Comparison of ENCODE assay signal across 27 mouse cellular contexts in the genomic region with DNA sequence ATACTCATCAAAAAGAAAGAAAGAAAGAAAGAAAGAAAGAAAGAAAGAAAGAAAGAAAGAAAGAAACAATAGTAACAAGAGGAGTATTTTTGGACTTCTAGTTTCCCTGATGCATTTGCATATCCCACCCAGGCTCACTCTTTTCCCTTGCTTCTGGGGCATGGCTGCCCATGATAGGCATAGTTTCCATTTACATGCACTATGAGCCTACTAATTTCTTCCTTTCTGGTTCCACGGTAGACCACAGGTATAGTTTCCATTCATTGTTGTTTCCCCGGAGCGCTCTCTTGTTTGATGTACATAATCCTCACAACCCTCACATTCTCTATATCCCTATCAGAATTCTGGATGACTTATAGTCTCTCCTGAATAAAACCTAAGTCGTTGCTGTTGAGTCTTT.
"Had no signal": no experiment of that assay in that cellular context is flagged by ENCODE, and none has a peak within 500 bp of the region (broad histone marks: within the 10 kb centered on the region; RNA-seq: fewer than 3 reads in every experiment).

No protein-coding gene starts in this region.

- DNase-seq: gastrocnemius, adult 2 months; gastrocnemius, postnatal 10 days; gastrocnemius, postnatal 25 days; heart, adult 18-20 months; heart, postnatal 14 days; heart, postnatal 36 days; kidney, adult 11 months; kidney, adult 2 months; kidney, adult 9 months; kidney, postnatal 14 days; kidney, postnatal 36 days; layer of hippocampus, adult 9-11 months; layer of hippocampus, postnatal 36 days; liver; liver, embryonic 13.5 days had no signal

- ATAC-seq: hindbrain, embryonic 16.5 days; intestine, embryonic 15.5 days had no signal

- H3K4me2 ChIP-seq: heart, embryonic 13.5 days; heart, embryonic 15.5 days; hindbrain, embryonic 14.5 days; intestine, embryonic 15.5 days; kidney, embryonic 15.5 days; limb, embryonic 12.5 days; liver, embryonic 11.5 days; liver, embryonic 13.5 days; liver, embryonic 15.5 days had no signal

- H3K9ac ChIP-seq: heart, embryonic 13.5 days; heart, embryonic 15.5 days; hindbrain, embryonic 14.5 days; intestine, embryonic 15.5 days; kidney, embryonic 15.5 days; limb, embryonic 12.5 days; liver, embryonic 13.5 days; liver, embryonic 15.5 days had no signal

- H3K27me3 ChIP-seq: heart, embryonic 15.5 days; intestine, embryonic 15.5 days had no signal

- H3K4me1 ChIP-seq: heart, embryonic 10.5 days; heart, embryonic 13.5 days; heart, embryonic 15.5 days; intestine, embryonic 15.5 days; kidney, embryonic 15.5 days; limb, embryonic 10.5 days; limb, embryonic 12.5 days; liver, embryonic 13.5 days; liver, embryonic 15.5 days had no signal

- H3K9me3 ChIP-seq: heart, embryonic 13.5 days; heart, embryonic 15.5 days; intestine, embryonic 15.5 days; kidney, embryonic 15.5 days; limb, embryonic 10.5 days; liver, embryonic 13.5 days; liver, embryonic 15.5 days had no signal

- H3K27ac ChIP-seq: gastrocnemius, adult 2 months; heart, embryonic 10.5 days; heart, embryonic 13.5 days; heart, embryonic 15.5 days; hindbrain, embryonic 14.5 days; intestine, embryonic 15.5 days; kidney, embryonic 15.5 days; kidney, postnatal 0 days; limb, embryonic 10.5 days; limb, embryonic 12.5 days; liver, embryonic 13.5 days; liver, embryonic 15.5 days had no signal

- H3K36me3 ChIP-seq: heart, embryonic 10.5 days; heart, embryonic 13.5 days; heart, embryonic 15.5 days; intestine, embryonic 15.5 days; kidney, embryonic 15.5 days; limb, embryonic 10.5 days; limb, embryonic 12.5 days; liver, embryonic 13.5 days; liver, embryonic 15.5 days had no signal

- H3K4me3 ChIP-seq: gastrocnemius, adult 2 months; heart, embryonic 10.5 days; heart, embryonic 13.5 days; heart, embryonic 15.5 days; intestine, embryonic 15.5 days; kidney, embryonic 15.5 days; limb, embryonic 10.5 days; limb, embryonic 12.5 days; liver, embryonic 13.5 days; liver, embryonic 15.5 days had no signal
